Mouse (Mus musculus): ENCODE measurements around the gene Slc6a8.

The Slc6a8 gene

DNA sequence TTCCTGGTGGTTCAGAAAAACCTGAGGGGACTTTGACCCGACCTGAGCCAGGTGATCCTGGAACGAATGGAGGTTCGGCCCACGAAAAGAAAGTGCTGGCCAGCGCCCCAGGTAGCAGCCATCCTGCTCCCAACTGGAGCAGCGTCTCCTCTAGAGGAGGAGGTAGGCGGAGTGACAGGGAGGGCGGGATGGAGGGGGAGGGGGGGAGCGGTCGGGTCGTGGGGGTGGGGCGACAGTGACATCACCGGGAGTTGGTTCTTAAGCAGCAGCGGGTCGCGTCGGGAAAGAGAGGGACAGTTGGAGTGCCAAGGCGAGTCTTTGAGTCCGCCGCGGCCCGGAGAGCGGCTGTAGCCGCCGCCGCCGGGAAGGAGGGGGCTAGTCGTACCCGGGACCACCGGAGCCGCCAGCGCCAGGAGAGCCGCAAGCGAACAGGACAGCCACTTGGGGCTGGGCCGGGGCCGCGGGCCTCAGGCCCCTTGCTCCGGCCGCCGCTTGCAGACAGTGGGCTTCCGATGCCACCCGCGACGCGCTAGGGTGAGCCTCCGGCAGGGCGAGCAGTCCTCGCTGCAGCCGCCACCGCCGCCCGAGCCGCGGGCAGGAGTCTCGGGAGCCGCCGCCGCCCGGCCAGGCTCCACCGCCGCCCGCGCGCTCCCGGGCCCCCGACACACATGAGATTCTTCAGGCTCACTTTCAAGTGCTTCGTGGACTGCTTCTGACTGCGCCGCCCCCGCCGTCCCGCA is at the start of gene Slc6a8:
Gene Slc6a8, plus strand, starts transcription at position 272 of the 740 bp plus-strand sequence.
- peak; percentile 88 for DNase-seq (ENCODE audit: low read depth, low spot score)

DNA sequence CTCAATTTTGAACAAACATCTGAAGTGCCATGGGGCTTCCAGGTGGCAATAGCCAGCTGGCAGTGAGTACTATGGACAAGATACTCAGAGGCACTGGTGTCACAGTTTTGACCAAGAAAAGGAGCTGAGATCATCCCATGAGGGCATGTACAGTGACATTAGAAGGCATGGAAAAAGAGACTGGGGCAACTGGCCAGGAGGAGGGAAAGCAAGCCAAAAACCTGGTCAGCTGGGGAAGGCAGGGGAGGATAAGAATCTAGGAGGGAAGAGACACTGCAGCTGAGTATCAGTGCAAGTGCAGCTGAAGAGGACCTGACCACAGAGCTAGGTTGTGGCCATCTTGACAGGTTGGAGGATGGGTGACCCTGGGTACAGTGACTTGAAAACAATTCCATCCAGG is 46.0 kb upstream of the Slc6a8 start:
- DNase-seq (ENCODE audit: low read depth, low spot score), result no peak

DNA sequence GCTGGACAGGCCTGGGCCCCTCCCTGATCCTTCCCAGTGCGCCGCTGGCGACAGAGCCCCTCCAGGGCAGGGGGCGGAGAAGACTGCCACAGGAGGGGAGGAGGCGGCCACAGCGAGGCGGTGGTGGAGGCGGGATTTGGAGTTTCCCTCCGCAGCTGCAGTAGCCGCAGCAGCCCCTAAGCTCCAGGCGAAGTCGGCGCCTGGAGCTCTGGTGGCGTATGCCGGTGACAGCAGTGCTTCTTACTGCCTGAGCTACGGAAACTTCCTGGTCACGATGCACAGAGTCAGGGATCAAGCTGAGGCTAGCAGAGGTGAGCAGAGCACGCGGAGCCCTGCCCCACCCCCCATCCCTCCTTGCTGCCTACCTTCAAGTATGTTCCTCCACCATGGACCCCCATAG is 37.5 kb upstream of the Slc6a8 start:
- DNase-seq (ENCODE audit: low read depth, low spot score), result no peak

DNA sequence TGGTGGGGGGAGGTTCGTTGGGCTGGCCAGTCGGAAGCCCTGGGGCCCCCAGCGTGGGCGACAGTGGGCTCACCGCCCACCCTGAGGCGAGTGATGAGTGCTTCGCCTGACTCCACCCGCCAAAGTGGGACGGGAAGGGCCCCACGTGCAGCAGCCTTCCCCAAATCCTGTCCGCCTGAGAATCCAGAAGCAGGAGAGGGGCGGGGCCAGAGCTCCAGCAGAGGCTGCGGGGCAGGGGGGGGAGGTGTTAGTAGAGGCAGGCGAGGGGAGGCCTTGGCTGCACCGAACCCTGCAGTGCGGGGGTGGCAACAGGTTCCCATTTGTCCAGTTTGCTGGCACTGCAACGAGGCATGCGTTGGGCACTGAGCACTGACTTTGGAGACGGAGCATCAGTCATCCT is 35.5 kb upstream of the Slc6a8 start:
- no peak for DNase-seq (ENCODE audit: low read depth, low spot score)

DNA sequence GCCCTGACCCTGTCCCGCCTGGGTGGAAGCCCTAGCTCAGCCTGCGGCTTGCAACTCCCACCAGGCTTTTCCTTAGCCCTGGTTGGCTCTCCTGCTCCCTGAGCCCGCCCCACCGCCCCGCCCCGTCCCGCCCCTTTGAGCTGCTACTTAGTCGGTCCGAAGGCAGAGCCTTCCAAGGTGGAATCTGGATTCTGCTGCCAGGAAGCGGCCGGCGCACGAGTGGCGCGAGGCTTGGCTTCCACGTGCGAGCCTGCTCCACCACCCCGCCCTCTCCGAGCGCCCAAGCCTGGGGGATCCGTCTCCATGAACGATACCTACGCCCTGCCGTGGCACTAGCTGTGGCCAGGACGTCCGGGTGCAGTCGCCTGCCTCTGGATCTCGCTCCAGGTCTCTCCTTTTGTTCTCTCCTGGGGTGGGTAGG is 33.7 kb upstream of the Slc6a8 start, which contains the start of gene Dusp9:
Gene Dusp9, plus strand, starts transcription at position 165 of the 421 bp plus-strand sequence.
- peak; percentile 37 for DNase-seq (ENCODE audit: low read depth, low spot score)

DNA sequence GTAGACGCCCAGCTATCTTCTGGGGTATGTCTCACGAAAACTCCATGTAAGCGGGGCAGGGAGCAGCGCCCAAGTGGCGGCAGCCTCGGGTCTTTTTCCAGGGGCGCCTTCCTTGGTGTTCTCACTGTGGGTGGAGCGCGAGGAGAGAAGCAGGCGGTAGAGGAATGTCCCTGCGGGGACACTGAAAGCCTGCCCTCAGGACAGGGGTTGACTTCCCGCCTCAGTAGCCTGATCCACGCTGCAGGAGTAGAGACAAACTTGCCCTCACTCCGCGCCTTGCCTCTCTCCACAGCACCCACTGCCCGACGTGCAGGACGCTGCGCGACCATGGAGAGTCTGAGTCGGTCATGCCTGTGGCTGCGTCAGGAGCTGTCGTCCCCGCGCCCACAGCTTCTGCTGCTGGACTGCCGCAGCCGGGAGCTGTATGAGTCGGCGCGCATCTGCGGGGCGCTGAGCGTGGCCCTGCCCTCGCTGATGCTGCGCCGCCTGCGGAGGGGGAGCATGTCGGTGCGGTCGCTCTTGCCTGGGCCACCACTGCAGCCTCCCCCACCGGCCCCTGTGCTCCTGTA is 33.0 kb upstream of the Slc6a8 start:
- DNase-seq (ENCODE audit: low read depth, low spot score), result peak; percentile 40

DNA sequence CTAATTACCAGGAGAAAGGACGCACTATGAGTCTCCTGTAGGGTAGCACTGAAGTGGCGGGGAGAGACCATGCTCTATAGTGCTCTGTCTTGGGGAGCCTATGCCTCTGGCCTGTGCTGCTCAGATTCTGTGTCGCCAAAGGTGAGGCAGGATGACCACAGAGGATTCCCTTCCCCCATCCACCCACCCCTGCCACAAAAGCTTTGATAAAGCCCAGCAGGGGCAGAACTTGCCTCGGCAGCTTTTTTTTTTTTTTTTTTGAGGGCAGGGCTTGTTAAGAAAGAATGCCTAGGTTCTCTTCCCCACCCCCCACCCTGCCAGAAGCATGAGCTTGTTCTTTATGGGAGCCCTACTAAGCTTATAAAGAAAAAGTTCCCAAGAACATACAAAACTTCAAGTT is 27.8 kb upstream of the Slc6a8 start:
- no peak for DNase-seq (ENCODE audit: low read depth, low spot score)

DNA sequence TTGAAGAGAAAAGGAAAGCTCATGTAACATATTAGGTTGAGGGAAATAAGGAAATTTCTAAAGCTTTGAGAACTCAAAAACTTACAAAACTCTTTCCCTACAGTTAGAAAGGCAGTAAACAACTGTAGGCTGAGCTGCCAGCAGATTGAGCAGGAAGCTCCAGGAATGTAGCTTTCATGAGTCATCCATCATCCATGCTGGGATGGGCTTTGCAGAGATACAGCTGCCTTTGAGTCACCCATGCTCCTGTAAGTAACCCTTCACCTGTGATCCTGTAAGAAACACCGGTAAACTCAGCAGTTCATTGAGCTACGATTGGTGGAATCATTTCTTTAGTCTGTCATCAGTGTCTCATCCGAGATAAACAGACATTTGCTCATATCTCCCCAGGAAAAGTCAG is 22.1 kb upstream of the Slc6a8 start:
- no peak for DNase-seq (ENCODE audit: low read depth, low spot score)

DNA sequence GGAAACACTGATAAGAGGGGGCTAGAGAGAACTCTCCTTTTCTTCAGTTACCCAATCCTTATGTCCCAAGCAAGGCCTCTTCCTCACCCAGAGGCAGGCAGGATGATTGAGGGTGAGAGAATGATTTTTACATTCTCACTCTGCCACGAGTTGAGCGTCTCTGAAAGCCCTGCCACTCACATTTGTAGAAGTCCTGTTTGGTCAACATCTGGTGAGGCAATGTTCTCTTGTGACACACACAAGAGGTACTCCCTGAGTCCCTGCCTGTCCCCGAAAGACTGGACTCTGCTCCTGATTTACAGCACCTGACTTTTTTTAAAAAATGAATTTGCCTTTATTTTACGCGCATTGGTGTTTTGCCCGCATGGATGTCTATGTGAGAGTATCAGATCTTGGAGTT is 19.6 kb upstream of the Slc6a8 start:
- DNase-seq (ENCODE audit: low read depth, low spot score), result no peak

DNA sequence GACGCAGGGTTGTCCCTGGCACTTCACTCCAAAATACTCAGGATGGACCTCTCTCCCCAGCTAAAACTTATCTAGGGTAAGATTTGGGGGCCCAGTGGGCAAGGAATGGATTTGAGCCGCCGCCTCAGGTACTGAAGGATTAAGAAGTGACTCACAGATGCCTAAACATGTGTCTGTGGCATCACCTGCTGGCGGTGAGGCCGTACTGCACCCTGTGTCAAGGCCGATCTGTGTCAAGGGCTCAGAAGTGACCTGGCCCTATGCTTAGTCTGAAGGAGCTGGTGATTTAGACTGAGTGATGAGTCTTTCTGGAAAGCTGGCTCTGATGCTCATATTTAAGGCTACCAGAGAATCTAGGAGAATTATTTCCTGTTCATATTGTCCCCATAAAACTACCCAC is 18.8 kb upstream of the Slc6a8 start:
- DNase-seq (ENCODE audit: low read depth, low spot score), result peak; percentile 86

DNA sequence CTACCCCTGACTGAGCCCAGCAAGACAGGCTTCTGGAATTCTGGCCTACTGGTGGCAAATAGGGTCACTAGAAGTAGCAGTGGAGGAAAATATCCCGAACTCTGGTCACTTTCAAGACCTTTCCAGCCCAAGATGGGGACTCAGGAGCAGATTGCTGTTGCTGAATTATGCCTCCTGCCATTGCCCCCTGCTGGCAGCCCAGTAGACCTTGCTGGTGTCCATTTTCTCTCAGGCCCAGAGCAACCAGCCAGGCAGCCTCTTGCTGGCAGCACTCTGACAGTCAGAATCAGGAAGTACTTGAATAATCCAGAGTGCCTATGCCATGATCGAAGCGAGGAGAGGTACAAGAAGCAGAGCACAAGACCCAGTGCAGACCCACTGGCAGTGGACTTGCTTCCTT is 17.4 kb upstream of the Slc6a8 start:
- peak; percentile 52 for DNase-seq (ENCODE audit: low read depth, low spot score)

DNA sequence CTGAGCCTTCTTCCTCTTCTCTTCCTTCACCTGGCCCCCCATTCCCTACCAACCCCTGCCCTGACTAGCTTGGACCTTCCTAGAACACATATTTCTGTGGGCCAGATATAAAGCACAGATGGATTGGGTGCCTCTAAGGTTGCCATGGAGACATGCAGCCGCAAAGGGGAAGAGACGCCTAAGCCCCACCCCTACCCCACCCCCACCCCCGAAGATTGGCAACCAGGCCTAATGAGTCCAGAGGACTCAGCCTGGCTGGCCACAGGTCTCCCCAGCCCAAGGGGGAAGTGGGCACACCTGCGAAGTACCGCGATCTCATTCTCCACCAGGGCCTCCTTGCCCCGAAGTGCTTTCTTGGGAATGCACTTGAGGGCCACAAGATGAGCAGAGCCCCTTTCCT is 14.6 kb upstream of the Slc6a8 start:
- peak; percentile 60 for DNase-seq (ENCODE audit: low read depth, low spot score)

DNA sequence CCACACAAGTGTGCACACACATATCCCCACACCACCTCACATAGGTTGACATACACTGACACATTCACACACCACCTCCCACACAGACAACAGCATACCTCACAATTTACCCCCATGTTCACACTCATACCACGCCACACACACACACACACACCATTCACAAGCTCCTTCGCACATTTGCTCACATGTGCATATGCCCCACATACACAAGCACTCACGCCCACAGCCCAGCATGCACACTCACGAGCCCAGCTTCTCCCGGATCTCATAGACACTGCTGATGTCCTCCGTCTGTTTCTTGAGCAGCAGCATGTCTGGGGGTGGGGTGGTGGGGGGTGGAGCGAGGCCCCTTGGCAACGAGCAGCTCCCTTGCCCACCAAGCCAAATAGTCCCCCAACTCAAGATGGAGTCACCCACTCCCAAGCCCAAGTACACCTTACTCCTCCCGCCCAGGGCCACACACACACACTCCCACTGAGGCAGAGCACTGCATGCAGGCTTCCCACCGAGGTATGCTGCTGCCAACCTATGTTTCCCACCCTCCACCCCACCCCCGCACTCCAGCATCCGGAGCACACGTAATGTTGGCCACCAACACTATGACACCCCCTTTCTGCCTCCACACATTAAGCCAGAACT is 13.9 kb upstream of the Slc6a8 start:
- peak; percentile 77 for DNase-seq (ENCODE audit: low read depth, low spot score)

DNA sequence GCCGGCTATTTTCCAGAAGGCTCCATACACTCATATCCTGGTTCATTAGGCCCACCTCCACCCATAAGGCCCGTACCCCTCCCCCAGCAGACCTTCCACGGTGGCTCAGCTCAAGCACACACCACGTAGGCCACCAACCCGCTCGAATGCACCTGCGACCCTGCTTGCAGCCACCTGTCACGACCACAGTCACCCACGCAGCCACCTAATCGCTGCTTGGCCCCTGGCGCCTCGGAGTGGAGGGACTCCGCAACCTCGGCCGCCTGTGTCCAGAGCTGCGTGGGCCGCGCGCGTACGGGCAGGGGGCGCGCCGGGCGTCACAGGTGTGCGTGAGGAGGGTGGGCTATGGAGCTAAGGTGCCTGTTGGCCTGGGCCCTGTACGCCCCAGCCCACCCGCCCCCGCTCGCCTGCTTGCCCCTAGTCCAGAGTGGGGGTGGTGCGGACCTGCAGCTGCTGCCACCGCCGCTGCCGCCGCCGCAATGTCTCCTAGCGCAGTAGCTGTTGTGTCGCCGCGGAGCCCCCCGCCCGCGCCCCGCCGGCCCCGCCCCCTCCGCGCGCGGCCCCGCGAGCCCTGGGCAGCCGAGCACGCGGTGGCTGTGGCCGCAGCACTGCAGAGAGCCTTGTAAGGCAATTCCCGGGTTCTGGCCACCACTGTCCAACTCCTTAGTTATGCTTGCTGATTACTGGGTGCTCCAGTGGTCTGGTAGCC is 13.2 kb upstream of the Slc6a8 start, which contains the start of gene Pnck:
Gene Pnck, minus strand, starts transcription at position 543 of the 709 bp plus-strand sequence.
- DNase-seq (ENCODE audit: low read depth, low spot score), result no peak

DNA sequence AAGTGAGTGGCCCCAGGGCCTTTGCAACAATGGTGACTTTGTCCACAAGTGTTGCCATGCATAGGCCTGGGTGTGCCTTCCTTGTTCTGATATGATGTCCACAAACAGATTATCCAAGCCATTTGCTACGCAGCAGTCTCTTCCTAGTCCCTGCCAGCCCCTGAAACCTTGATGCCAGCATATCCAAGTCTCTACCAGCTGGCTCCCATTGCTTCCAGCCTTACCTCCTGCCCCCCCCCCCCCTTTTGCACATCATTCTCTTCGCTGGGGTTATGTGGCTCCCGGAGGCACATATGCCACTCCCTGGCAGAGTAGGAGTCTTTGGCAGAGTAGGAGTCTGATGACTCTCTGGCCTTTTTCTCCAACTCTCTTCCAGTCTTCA is 12.7 kb upstream of the Slc6a8 start:
- DNase-seq (ENCODE audit: low read depth, low spot score), result peak; percentile 59

DNA sequence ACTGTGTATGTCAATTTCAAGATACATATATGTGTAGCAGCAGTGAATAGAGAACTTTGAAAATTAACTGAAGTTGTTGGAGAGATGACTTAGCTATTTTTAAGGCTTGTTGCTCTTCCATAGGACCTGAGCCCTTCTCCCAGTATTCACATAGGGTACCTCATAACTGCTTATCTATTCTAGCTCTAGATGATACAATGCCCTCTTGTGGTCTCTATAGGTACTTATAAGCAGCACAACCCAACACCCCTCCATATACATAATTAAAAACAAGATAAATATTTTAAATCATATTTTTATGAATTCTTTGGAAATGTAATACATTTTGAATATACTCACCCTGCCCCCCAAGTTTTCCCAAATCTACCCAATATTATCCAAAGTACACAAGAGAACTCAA is 9.8 kb upstream of the Slc6a8 start:
- peak; percentile 29 for DNase-seq (ENCODE audit: low read depth, low spot score)

DNA sequence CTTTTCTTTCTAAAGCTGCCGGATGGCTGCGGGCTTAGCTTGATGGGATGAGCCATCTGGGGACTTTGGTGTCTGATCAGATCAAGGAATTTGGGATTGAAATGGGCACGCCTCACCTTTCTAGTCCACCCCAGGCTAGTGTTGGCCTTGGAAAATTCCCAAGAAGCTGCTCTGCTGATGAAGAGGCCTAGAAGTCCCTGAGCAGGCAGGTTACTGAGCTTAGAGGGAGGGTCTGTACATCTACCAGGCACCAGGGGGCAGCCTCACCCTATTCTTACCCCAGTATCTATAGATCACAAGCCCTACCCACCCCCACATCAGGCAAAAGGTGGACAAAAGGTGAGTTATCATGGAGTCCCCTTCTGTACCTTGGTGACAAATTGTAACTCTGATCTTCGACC is 919 bp upstream of the Slc6a8 start:
- peak; percentile 86 for DNase-seq (ENCODE audit: low read depth, low spot score)

DNA sequence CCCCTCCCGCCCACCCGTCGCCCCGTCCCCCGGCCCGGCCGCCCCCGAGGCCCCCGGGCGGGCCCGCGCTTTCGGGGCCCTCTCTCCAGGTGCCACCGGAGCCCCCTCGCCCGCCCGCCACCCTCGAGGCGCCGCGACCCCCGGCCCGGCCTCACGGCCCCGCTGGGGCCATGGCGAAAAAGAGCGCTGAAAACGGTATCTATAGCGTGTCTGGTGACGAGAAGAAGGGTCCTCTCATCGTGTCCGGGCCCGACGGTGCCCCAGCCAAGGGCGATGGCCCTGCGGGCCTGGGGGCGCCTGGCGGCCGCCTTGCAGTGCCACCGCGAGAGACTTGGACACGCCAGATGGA is 643 bp downstream of the Slc6a8 start:
- no peak for DNase-seq (ENCODE audit: low read depth, low spot score)

DNA sequence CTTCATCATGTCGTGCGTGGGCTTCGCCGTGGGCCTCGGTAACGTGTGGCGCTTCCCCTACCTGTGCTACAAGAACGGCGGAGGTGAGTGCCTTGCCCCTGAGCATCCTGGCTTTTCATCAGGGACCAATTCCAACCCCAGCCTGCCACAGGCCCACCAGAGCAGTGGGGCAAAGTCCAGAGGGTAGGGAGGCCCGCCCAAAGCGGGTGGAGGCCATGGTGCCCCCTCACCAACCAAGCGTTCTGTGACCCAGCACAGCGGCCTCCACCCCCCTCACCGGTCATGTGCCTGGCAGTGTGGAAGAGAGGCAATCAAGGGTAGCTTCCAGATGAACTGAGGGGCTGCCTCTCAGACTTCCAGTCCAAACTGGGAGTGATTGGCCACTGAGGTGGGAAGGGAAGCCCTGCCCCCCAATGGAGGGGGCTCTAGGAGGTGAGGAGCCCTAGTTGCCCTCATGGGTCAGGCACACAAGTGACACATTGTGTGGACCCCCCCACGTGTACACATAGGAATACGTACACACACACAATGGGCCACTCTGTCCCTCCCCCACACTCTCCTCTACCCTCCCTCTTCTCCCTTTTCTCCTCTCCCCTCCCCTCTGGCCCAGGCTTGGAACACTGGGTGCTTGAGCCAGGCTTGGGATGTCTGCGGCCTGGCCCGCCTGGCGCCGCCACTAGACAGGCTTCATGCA is 1.2 kb downstream of the Slc6a8 start:
- peak; percentile 79 for DNase-seq (ENCODE audit: low read depth, low spot score)

DNA sequence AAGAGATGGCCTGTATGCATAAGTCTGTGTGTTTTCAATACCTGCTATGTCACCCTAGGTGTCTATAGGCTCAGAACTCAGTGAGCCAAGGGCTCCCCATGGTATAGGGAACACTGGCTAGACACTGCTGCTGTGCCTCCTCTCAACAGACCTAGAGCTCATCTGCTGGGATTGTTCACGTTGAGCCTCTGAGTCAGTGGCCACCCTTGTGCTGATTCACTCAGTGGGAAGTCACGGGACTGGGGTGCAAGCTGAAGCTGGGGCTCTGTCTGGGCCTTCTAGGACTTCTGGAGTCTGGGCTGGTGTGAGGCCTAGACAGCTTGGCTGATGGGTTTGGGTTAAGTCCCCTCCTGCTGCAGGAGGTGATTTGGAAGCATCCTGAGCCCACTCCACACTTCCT is 2.3 kb downstream of the Slc6a8 start:
- DNase-seq (ENCODE audit: low read depth, low spot score), result peak; percentile 69

DNA sequence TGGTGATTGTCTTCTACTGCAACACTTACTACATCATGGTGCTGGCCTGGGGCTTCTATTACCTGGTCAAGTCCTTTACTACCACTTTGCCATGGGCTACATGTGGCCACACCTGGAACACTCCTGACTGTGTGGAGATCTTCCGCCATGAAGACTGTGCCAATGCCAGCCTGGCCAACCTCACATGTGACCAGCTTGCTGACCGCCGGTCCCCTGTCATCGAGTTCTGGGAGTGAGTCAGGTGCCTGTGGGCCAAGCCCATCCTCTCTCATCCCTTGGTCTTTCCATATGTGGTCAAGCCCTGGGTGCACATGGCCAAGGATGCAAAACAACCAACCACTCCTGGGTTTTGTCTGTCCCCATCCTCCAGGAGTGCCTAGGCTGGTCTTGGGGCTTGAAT is 3.7 kb downstream of the Slc6a8 start:
- no peak for DNase-seq (ENCODE audit: low read depth, low spot score)

DNA sequence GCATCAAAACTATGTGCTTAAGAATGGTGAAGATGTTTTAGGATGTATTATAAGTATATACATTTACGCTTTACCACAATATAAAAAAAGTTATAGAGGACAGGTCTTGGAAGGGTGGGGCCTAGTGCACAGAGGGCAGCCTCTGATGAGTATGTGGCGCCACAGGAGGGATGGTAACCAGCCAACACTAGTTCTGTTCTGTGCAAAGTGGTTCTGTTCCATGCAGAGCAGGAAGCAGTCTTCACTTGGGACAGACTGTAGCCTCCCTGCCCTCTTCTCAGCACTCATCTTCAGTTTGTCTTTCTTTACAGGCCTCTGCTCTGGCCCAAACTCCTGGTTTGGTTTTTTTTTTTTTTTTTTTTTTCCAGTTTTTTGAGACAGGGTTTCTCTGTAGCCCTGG is 11.2 kb downstream of the Slc6a8 start:
- no peak for DNase-seq (ENCODE audit: low read depth, low spot score)
